Mouse (Mus musculus): Measurements from ENCODE around the gene Rbck1. TPM values are rescaled to one million over a fixed set of nuclear protein-coding genes. Genes with fewer than 3 reads are reported as not detected.

The Rbck1 gene
- polyA plus RNA-seq (2016; fragmentation: Nextera tagmentation; extraction: Ambion mirVana), result 86.0 and 87.1 TPM in 2 replicates

GRCm38 (mm10) chr2:152332101-152332825 lies at the start of gene Rbck1:
Rbck1 (minus strand) TSS chr2:152332653.
- peak; percentile 93 for ATAC-seq (ENCODE audit: insufficient number of reproducible peaks, insufficient read depth, low FRiP score, low TSS enrichment)
- H3K36me3 ChIP-seq, result peaks cover 25% of the 10 kb centered on the region

GRCm38 (mm10) chr2:152376345-152376741 lies 43.9 kb upstream of the Rbck1 start, which contains the start of gene Nrsn2:
Nrsn2 (minus strand) TSS chr2:152376638.
- H3K9ac ChIP-seq, result peak within 1 kb of the TSS; percentile 24; the same call in 1 of the 2 replicates
- ATAC-seq (ENCODE audit: insufficient number of reproducible peaks, insufficient read depth, low FRiP score, low TSS enrichment), result peak; percentile 72
- H3K9me3 ChIP-seq, result no peaks in the 10 kb centered on the region
- H3K4me1 ChIP-seq, result peaks cover 15% of the 10 kb centered on the region
- H3K27me3 ChIP-seq, result peaks cover 21% of the 10 kb centered on the region; the same call in 1 of the 2 replicates
- H3K27ac ChIP-seq, result peak within 1 kb of the TSS; percentile 36; the same call in 1 of the 2 replicates
- peak within 1 kb of the TSS; percentile 25 for H3K4me3 ChIP-seq
- H3K36me3 ChIP-seq, result no peaks in the 10 kb centered on the region
- peak within 1 kb of the TSS; percentile 54 for H3K4me2 ChIP-seq (replicated peaks)
- WGBS, result under 1% methylated on average over 16 of the region's 16 CpGs

More at GRCm38 (mm10) chr2:152332101-152332825, at the start of gene Rbck1:
- WGBS, result under 1% methylated on average over 54 of the region's 54 CpGs
- H3K27ac ChIP-seq, result peak within 1 kb of the TSS; percentile 85
- H3K9me3 ChIP-seq, result no peaks in the 10 kb centered on the region
- peak within 1 kb of the TSS; percentile 84 for H3K9ac ChIP-seq
- peak within 1 kb of the TSS; percentile 87 for H3K4me3 ChIP-seq
- peak within 1 kb of the TSS; percentile 83 for H3K4me2 ChIP-seq (replicated peaks)
- no peaks in the 10 kb centered on the region; the same call in 1 of the 2 replicates for H3K27me3 ChIP-seq
- H3K4me1 ChIP-seq, result peaks cover 18% of the 10 kb centered on the region

DNA sequence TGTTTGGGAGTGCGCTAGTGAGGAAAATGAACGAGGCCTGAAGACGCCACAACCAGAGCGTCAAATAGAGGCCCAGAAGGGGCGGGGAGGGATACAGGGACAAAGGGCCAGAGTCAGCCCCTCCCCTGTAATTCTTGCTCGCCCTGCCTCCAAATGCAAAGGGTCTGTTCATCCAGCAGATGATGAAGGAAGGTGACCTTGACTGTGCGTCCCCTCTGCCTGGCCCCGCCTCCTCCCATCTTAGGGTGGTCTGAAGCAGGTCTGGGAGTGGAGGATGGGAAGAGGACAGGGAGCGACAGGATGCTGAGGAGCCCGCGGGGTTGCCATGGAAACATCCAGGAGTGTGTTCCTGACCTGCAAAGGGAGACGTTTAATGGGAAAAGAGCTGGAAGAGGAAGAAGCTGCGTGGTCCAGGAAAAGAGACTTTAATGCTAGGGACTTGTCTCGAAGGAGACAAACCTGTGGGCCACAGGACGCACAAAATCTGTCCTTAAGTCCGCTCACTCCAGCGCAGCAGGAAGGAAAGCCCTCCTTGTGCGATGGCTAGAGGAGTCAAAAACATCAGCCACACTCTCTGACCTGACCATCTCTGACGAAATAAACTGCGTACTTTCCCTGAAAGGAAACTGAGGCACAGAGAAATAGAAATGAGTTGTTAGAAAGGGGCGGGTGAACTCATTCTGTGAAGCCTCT lies 43.3 kb upstream of the Rbck1 start:
- ATAC-seq (ENCODE audit: insufficient number of reproducible peaks, insufficient read depth, low FRiP score, low TSS enrichment), result no peak
- Histone ChIP-seq H3K4me3 (peak overlapping the region; percentile 25), H3K4me1 (peaks cover 15% of the 10 kb centered on the region), H3K4me2 (replicated peaks) (peak overlapping the region; percentile 54), H3K9ac (peak overlapping the region; percentile 24; the same call in 1 of the 2 replicates), H3K27me3 (peaks cover 21% of the 10 kb centered on the region; the same call in 1 of the 2 replicates), H3K36me3 (no peaks in the 10 kb centered on the region), H3K9me3 (no peaks in the 10 kb centered on the region), H3K27ac (peak overlapping the region; percentile 36; the same call in 1 of the 2 replicates)
- 3% methylated on average over 21 of the region's 21 CpGs for WGBS

DNA sequence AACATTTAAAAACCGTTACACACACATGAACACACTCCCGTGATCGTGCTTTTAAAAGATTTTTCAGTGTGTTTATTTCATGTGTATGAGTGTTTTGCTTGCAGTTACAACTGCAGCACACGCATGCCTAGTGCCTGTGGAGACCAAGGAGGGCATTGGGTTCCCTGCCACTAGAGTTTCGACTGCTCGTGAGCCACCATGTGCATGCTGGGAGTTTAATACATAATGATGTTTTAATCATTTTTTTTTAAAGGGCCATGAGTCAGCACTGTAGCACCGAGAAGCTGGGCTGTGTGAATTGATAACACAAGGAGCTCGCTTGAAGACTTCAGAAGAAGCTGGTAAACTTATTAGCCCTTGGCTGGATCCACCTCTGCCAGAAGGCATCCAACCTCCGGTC lies 41.1 kb upstream of the Rbck1 start:
- Histone ChIP-seq H3K4me1 (peaks cover 15% of the 10 kb centered on the region), H3K4me3 (no peak overlapping the region), H3K9me3 (no peaks in the 10 kb centered on the region), H3K9ac (no peak overlapping the region), H3K36me3 (no peaks in the 10 kb centered on the region), H3K27me3 (peaks cover 21% of the 10 kb centered on the region; the same call in 1 of the 2 replicates), H3K4me2 (replicated peaks) (no peak overlapping the region), H3K27ac (no peak overlapping the region)
- no peak for ATAC-seq (ENCODE audit: insufficient number of reproducible peaks, insufficient read depth, low FRiP score, low TSS enrichment)
- WGBS, result 81% methylated on average over 9 of the region's 9 CpGs

- H3K4me1 ChIP-seq, result peaks cover 15% of the 10 kb centered on the region
- no peak overlapping the region for H3K4me2 ChIP-seq (replicated peaks)
- no peaks in the 10 kb centered on the region for H3K9me3 ChIP-seq
- H3K36me3 ChIP-seq, result no peaks in the 10 kb centered on the region
- H3K4me3 ChIP-seq, result no peak overlapping the region
- no peak for ATAC-seq (ENCODE audit: insufficient number of reproducible peaks, insufficient read depth, low FRiP score, low TSS enrichment)
- peaks cover 21% of the 10 kb centered on the region; the same call in 1 of the 2 replicates for H3K27me3 ChIP-seq
- H3K27ac ChIP-seq, result no peak overlapping the region
- WGBS, result 54% methylated on average over 4 of the region's 4 CpGs
- no peak overlapping the region for H3K9ac ChIP-seq
Observed at GRCm38 (mm10) chr2:152372661-152373060, 40.2 kb upstream of the Rbck1 start.

DNA sequence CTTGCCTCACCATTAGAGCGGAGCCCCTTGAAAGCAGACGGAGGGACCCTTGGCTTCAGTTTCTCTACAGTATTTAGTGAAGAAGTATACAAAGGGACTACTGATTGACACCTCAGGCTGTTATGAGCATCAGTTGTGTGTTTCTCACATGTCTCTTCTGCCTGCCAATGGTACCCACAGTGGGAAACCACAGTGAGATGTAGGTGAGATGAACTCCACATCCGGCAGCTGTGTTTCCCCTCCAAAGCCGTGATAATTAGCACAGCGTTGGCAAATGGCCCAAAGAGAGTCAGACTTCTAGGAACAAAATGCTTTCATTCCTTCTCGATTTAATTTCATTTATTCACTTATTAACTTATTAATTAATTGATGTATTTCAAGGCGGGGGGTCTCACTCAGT lies 39.7 kb upstream of the Rbck1 start:
- Histone ChIP-seq H3K4me2 (replicated peaks) (no peak overlapping the region), H3K27ac (no peak overlapping the region), H3K27me3 (peaks cover 18% of the 10 kb centered on the region; the same call in 1 of the 2 replicates), H3K9me3 (no peaks in the 10 kb centered on the region), H3K9ac (no peak overlapping the region), H3K4me3 (no peak overlapping the region), H3K36me3 (no peaks in the 10 kb centered on the region), H3K4me1 (peaks cover 15% of the 10 kb centered on the region)
- 87% methylated on average over 7 of the region's 7 CpGs for WGBS
- ATAC-seq (ENCODE audit: insufficient number of reproducible peaks, insufficient read depth, low FRiP score, low TSS enrichment), result no peak

GRCm38 (mm10) chr2:152368532-152369140 lies 36.2 kb upstream of the Rbck1 start:
- 29% methylated on average over 14 of the region's 14 CpGs for WGBS
- no peaks in the 10 kb centered on the region for H3K4me1 ChIP-seq
- H3K27me3 ChIP-seq, result no peaks in the 10 kb centered on the region
- no peaks in the 10 kb centered on the region for H3K9me3 ChIP-seq
- no peak overlapping the region for H3K4me2 ChIP-seq (replicated peaks)
- no peaks in the 10 kb centered on the region for H3K36me3 ChIP-seq
- H3K27ac ChIP-seq, result no peak overlapping the region
- no peak for ATAC-seq (ENCODE audit: insufficient number of reproducible peaks, insufficient read depth, low FRiP score, low TSS enrichment)
- no peak overlapping the region for H3K9ac ChIP-seq
- H3K4me3 ChIP-seq, result no peak overlapping the region

- Histone ChIP-seq H3K9ac (no peak overlapping the region), H3K4me1 (no peaks in the 10 kb centered on the region), H3K36me3 (no peaks in the 10 kb centered on the region), H3K4me3 (no peak overlapping the region), H3K4me2 (replicated peaks) (no peak overlapping the region), H3K9me3 (no peaks in the 10 kb centered on the region), H3K27me3 (no peaks in the 10 kb centered on the region), H3K27ac (no peak overlapping the region)
- WGBS, result 71% methylated on average over 5 of the region's 5 CpGs
- ATAC-seq (ENCODE audit: insufficient number of reproducible peaks, insufficient read depth, low FRiP score, low TSS enrichment), result no peak
Observed at GRCm38 (mm10) chr2:152367917-152368316, 35.5 kb upstream of the Rbck1 start.

- Histone ChIP-seq H3K4me2 (replicated peaks) (peak overlapping the region; percentile 28), H3K27ac (0 out of 2 replicates have a peak overlapping the region, but pooled peaks have one; percentile 0), H3K36me3 (no peaks in the 10 kb centered on the region), H3K9ac (no peak overlapping the region), H3K4me1 (no peaks in the 10 kb centered on the region), H3K9me3 (no peaks in the 10 kb centered on the region), H3K4me3 (peak overlapping the region; percentile 7; the same call in 1 of the 2 replicates), H3K27me3 (no peaks in the 10 kb centered on the region)
- ATAC-seq (ENCODE audit: insufficient number of reproducible peaks, insufficient read depth, low FRiP score, low TSS enrichment), result 0 out of 2 replicates have a peak, but pooled peaks have one; percentile 41
- 11% methylated on average over 17 of the region's 17 CpGs for WGBS
Observed at GRCm38 (mm10) chr2:152363245-152364147, 31.0 kb upstream of the Rbck1 start.

DNA sequence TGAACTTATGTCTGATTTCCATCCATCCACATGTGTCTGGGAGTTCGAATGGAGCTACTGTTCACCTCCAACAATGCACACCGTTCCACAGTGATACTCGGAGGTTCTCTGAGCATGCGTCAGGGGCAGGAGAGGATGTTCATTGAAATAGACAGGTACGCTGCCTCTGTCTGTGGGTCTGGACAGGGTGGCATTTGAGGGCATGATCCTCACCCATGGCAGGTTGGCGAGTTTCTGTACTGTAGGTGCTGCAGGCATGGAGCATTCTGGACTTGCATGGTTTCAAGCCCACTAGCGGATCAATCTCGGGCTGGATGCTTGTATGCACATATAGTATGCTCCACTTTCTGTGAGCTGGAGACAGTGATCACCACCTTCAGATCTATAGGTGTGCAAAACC lies 28.7 kb upstream of the Rbck1 start:
- Histone ChIP-seq H3K9me3 (no peaks in the 10 kb centered on the region), H3K9ac (no peak overlapping the region), H3K27me3 (no peaks in the 10 kb centered on the region), H3K4me2 (replicated peaks) (no peak overlapping the region), H3K4me1 (no peaks in the 10 kb centered on the region), H3K27ac (no peak overlapping the region), H3K4me3 (no peak overlapping the region), H3K36me3 (no peaks in the 10 kb centered on the region)
- no peak for ATAC-seq (ENCODE audit: insufficient number of reproducible peaks, insufficient read depth, low FRiP score, low TSS enrichment)
- 86% methylated on average over 8 of the region's 8 CpGs for WGBS

All from embryonic facial prominence, embryonic 12.5 days (tissue).